Mouse (Mus musculus): Measurements from ENCODE around the gene Gsdmc4. TPM values are rescaled to one million over a fixed set of nuclear protein-coding genes. Genes with fewer than 3 reads are reported as not detected.
"Not testable (repeated sequence)": the region's sequence is repeated elsewhere in the genome, so short reads cannot be mapped to it uniquely, and the experiment has no call there.

The Gsdmc4 gene
- polyA plus RNA-seq, 1 experiment: 1.2 TPM

DNA sequence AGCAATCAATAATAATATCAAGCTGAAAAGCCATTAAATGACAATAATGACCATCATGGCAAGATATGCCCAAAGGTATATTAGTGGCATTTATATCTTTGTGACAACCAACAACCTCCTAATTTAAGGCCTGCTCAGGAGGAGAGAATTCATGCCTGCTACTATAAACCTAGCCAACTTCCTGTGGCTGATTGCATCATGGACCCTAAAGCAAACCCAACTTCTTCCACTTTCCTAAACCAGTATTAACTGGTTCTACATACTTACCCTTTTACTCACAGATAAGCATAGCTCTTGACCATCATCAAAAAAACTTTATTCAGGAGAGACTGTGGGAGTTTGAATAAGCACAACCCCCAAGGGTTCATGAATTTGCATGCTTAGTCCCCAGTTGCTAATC, 35.9 kb downstream of the Gsdmc4 start:
- not testable (repeated sequence) for H3K36me3 ChIP-seq (ENCODE audit: control insufficient read depth, insufficient read depth, low read length); H3K27ac ChIP-seq (ENCODE audit: control insufficient read depth, insufficient read depth, low read depth, low read length); H3K4me3 ChIP-seq (ENCODE audit: control insufficient read depth, low read depth, low read length); H3K4me1 ChIP-seq (ENCODE audit: control insufficient read depth, insufficient read depth, low read length); H3K27me3 ChIP-seq (ENCODE audit: control insufficient read depth, insufficient read depth, low read length)

DNA sequence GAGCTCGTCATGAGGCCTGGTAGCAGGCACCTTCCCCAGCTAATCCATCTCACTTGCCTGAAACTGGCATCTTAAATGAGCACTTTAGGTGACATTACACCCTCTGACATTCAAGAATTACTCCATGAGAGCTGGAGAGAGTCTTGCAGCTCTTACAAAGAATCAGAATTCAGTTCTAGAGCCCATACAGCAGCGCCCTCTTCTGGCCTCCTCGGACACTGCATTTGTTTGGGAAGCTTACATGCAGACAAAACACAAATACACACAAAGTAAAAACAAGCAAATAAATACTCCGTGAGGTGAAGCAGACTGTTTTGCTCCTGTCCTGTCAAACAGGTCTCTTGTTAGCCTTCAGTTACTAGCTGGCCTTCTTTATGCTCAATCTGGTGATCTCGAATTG, 50.1 kb downstream of the Gsdmc4 start:
- not testable (repeated sequence) for H3K27ac ChIP-seq (ENCODE audit: control insufficient read depth, insufficient read depth, low read depth, low read length); H3K36me3 ChIP-seq (ENCODE audit: control insufficient read depth, insufficient read depth, low read length); H3K4me1 ChIP-seq (ENCODE audit: control insufficient read depth, insufficient read depth, low read length); H3K27me3 ChIP-seq (ENCODE audit: control insufficient read depth, insufficient read depth, low read length); H3K4me3 ChIP-seq (ENCODE audit: control insufficient read depth, low read depth, low read length)

Other genes starting within 250 kb of the Gsdmc4 start
- 1.0 and 1.1 TPM in 2 replicates for gene Gsdmc2, start 67.1 kb downstream of the Gsdmc4 start, polyA plus RNA-seq (2012; rRNA removed)
- 0.14 and 0.28 TPM in 2 replicates for gene Gsdmc3, start 33.7 kb downstream of the Gsdmc4 start, polyA plus RNA-seq (2012; rRNA removed)
- 13.2 and 17.6 TPM in 2 replicates for gene Fam49b, start 148.2 kb upstream of the Gsdmc4 start, polyA plus RNA-seq (2012; rRNA removed)

All from testis, adult 2 months (tissue).